Comparison of ENCODE assay signal across 25 mouse cellular contexts in genomic region chr4:105728696-105729095, GRCm38 (mm10).
"Had no signal": no experiment of that assay in that cellular context is flagged by ENCODE, and none has a peak within 500 bp of the region (broad histone marks: within the 10 kb centered on the region; RNA-seq: fewer than 3 reads in every experiment).

No protein-coding gene starts in this region.

- H3K4me1 ChIP-seq: heart, embryonic 13.5 days; heart, embryonic 15.5 days; kidney, embryonic 15.5 days; liver, embryonic 13.5 days; liver, embryonic 15.5 days had no signal

- H3K9me3 ChIP-seq: heart, embryonic 13.5 days; heart, embryonic 15.5 days; kidney, embryonic 15.5 days; limb, embryonic 12.5 days; liver, embryonic 13.5 days; liver, embryonic 15.5 days had no signal

- H3K9ac ChIP-seq: heart, embryonic 13.5 days; heart, embryonic 15.5 days; hindbrain, embryonic 14.5 days; kidney, embryonic 15.5 days; limb, embryonic 12.5 days; liver, embryonic 13.5 days; liver, embryonic 15.5 days had no signal

- DNase-seq: gastrocnemius, postnatal 25 days; heart, adult 18-20 months; heart, postnatal 14 days; heart, postnatal 36 days; kidney, adult 11 months; kidney, adult 2 months; kidney, adult 9 months; kidney, postnatal 14 days; kidney, postnatal 36 days; layer of hippocampus, adult 9-11 months; layer of hippocampus, postnatal 36 days; left cerebral cortex, postnatal 4 days; liver; liver, embryonic 13.5 days had no signal

- H3K27ac ChIP-seq: heart, embryonic 13.5 days; heart, embryonic 15.5 days; hindbrain, embryonic 14.5 days; kidney, embryonic 15.5 days; kidney, postnatal 0 days; limb, embryonic 12.5 days; liver, embryonic 13.5 days; liver, embryonic 15.5 days had no signal

- H3K4me3 ChIP-seq: heart, embryonic 13.5 days; heart, embryonic 15.5 days; kidney, embryonic 15.5 days; limb, embryonic 12.5 days; liver, embryonic 13.5 days; liver, embryonic 15.5 days had no signal

- ATAC-seq: hindbrain, embryonic 16.5 days; intestine, embryonic 16.5 days had no signal

- H3K4me2 ChIP-seq: heart, embryonic 11.5 days; heart, embryonic 13.5 days; heart, embryonic 15.5 days; hindbrain, embryonic 14.5 days; kidney, embryonic 15.5 days; limb, embryonic 12.5 days; liver, embryonic 11.5 days; liver, embryonic 13.5 days; liver, embryonic 15.5 days had no signal

- H3K27me3 ChIP-seq: heart, embryonic 13.5 days; heart, embryonic 15.5 days; kidney, embryonic 15.5 days; limb, embryonic 12.5 days; liver, embryonic 13.5 days; liver, embryonic 15.5 days had no signal

- H3K36me3 ChIP-seq: heart, embryonic 13.5 days; heart, embryonic 15.5 days; kidney, embryonic 15.5 days; limb, embryonic 12.5 days; liver, embryonic 13.5 days; liver, embryonic 15.5 days had no signal
